Mouse (Mus musculus) intestine, postnatal 0 days (tissue): Measurements from ENCODE around the gene Pcdh9. TPM values are rescaled to one million over a fixed set of nuclear protein-coding genes. Genes with fewer than 3 reads are reported as not detected.

ENCODE experiments used
- ATAC-seq: fragments of 200-750 bp; cut with Nextera tagmentation; 2 replicates; pipeline ENCODE4 v1.8.0; 2017; ENCODE audit warnings: mild to moderate bottlenecking, moderate TSS enrichment, moderate library complexity
- H3K27ac ChIP-seq: fragments of 300-500 bp; sonication (generic); 2 replicates; pipeline ENCODE4 v1.5.1; 2014; ENCODE audit warnings: mild to moderate bottlenecking, low read depth, low read length, moderate library complexity
- H3K27me3 ChIP-seq: fragments of 300-500 bp; sonication (generic); replicated peaks from 2 replicates; pipeline ENCODE4 v1.6.1; 2014; ENCODE audit warnings: low read length, mixed read lengths; ENCODE audit not compliant: control insufficient read depth, insufficient read depth
- H3K36me3 ChIP-seq: fragments of 300-500 bp; sonication (generic); 2 replicates; pipeline ENCODE4 v1.6.1; 2014; ENCODE audit warnings: mild to moderate bottlenecking, moderate library complexity; ENCODE audit not compliant: control insufficient read depth, insufficient read depth
- H3K4me1 ChIP-seq: fragments of 300-500 bp; sonication (generic); replicated peaks from 2 replicates; pipeline ENCODE4 v1.6.1; 2014; ENCODE audit warnings: antibody characterized with exemption, low read length, mixed read lengths; ENCODE audit not compliant: control insufficient read depth, insufficient read depth
- H3K4me2 ChIP-seq: fragments of 300-500 bp; sonication (generic); replicated peaks from 2 replicates; pipeline ENCODE4 v1.6.1; 2014; ENCODE audit warnings: low read depth, mild to moderate bottlenecking, moderate library complexity
- H3K4me3 ChIP-seq: fragments of 300-500 bp; sonication (generic); 2 replicates; pipeline ENCODE4 v1.5.1; 2014; ENCODE audit warnings: low read depth, low read length
- H3K9ac ChIP-seq: fragments of 300-500 bp; sonication (generic); 2 replicates; pipeline ENCODE4 v1.6.1; 2014; ENCODE audit warnings: mild to moderate bottlenecking, low read depth, low read length
- H3K9me3 ChIP-seq: fragments of 300-500 bp; sonication (generic); 2 replicates; pipeline ENCODE4 v1.6.1; 2016; ENCODE audit warnings: mixed run types; ENCODE audit not compliant: control insufficient read depth
- CTCF ChIP-seq: sonication (generic); IDR thresholded peaks from 2 replicates; pipeline ENCODE4 v1.5.1; 2016; ENCODE audit warnings: low read depth, mild to moderate bottlenecking, control low read depth, antibody characterized with exemption, moderate library complexity
- WGBS: fragments of 180-500 bp; shearing (Covaris S2); extraction: QIAGEN DNeasy Blood & Tissue Kit; methylation state at CpG from one replicate; pipeline ENCODE4 v1.1.7; 2014; 5-methylcytosine and 5-hydroxymethylcytosine counted together
- polyA plus RNA-seq: library from polyadenylated mRNA; unstranded; fragments of >200 nt; fragmentation: Nextera tagmentation; extraction: Ambion mirVana; gene quantifications from 2 replicates; pipeline ENCODE4 v1.2.1, GENCODE M21; 2015

The Pcdh9 gene
- polyA plus RNA-seq, 1 experiment from 2014 or later = 3.6 TPM

- no peak overlapping the region for H3K9ac ChIP-seq
- H3K27ac ChIP-seq = no peak overlapping the region
- peak overlapping the region; percentile 70 for H3K4me2 ChIP-seq
- ATAC-seq = no peak
- 0 out of 2 replicates have a peak, but pooled peaks cover 3% of the 10 kb centered on the region for H3K4me1 ChIP-seq
- no peaks in the 10 kb centered on the region for H3K36me3 ChIP-seq
- no peaks in the 10 kb centered on the region for H3K9me3 ChIP-seq
- 35% methylated on average over 6 of the region's 6 CpGs for WGBS
- H3K4me3 ChIP-seq = peak overlapping the region; percentile 46
- peaks cover 7% of the 10 kb centered on the region; the same call in 1 of the 2 replicates for H3K27me3 ChIP-seq
- TF ChIP-seq CTCF = no peak
Measured at GRCm38 (mm10) chr14:93889231-93889630, 1.2 kb downstream of the Pcdh9 start.

DNA sequence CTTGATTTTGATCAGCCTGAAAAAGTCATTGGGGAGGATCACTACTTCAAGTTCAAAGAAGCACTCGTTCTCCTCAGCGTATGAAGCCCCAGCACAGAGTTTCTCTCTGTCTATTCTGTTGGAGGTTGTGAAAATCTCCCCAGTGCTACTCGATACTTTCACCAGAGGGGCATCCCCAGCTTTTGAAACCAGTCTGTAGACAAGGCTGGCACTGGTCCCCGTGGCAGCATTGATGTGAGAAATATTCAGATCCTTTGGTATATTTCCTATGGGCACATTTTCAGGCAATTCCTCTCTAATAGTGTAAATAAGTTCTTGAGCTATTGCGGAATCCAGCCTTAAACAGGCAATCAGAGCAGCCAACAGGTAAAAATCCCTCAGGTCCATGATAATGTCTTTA lies 2.1 kb downstream of the Pcdh9 start:
- Histone ChIP-seq H3K4me2 (no peak overlapping the region), H3K9ac (no peak overlapping the region), H3K9me3 (no peaks in the 10 kb centered on the region), H3K4me1 (0 out of 2 replicates have a peak, but pooled peaks cover 3% of the 10 kb centered on the region), H3K4me3 (no peak overlapping the region), H3K27me3 (peaks cover 7% of the 10 kb centered on the region; the same call in 1 of the 2 replicates), H3K36me3 (no peaks in the 10 kb centered on the region), H3K27ac (no peak overlapping the region)
- no peak for TF ChIP-seq CTCF
- no peak for ATAC-seq
- 78% methylated on average over 5 of the region's 5 CpGs for WGBS

DNA sequence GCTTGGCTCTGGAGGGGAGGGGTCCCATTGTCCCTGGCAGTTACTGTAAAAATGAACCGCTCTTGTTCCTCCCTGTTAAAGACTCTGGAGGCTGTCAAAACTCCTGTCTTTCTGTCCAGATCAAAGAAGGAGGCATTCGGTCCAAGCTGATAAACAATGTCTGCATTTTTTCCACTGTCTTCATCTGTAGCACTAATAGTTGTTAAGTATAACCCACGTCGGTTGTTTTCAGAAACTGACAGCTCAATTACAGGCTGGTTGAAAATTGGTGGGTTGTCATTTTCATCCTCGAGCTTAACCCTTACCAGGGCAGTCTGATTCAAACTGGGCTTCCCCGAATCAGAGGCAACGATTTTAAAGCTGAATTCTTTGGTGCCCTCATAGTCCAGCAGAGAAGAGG lies 3.4 kb downstream of the Pcdh9 start:
- 63% methylated on average over 7 of the region's 7 CpGs for WGBS
- no peak for TF ChIP-seq CTCF
- no peak for ATAC-seq

DNA sequence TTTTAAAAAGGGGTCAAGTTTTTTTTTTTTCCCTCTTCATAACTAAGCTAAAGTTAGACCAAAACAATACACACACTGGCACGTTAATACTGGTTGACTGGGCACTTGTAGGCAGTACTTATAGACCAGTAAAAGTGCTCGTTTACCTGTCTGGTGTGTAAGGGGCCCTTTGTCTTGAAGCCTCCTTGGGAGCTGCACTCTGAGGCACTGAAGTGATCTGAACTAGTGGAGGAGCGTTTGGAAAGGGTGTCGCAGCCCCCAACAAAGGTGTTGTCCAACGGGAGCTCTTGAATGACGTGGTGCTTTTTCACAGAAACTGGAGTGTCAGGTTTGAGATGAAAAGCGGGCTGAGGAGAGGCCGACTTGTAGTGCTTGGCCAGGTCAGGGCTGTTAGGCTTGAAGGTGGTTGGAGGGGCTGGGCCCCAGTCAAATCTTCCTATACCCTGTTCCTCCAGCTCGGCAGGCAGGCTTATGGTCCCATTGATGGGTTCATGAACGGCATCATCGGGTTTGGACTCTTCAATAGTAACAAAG lies 4.9 kb downstream of the Pcdh9 start:
- Histone ChIP-seq H3K27ac (no peak overlapping the region), H3K4me1 (no peaks in the 10 kb centered on the region), H3K36me3 (no peaks in the 10 kb centered on the region), H3K9me3 (no peaks in the 10 kb centered on the region), H3K27me3 (peaks cover 7% of the 10 kb centered on the region; the same call in 1 of the 2 replicates), H3K4me3 (no peak overlapping the region), H3K9ac (no peak overlapping the region), H3K4me2 (no peak overlapping the region)
- ATAC-seq = no peak
- TF ChIP-seq CTCF = no peak
- 81% methylated on average over 11 of the region's 11 CpGs for WGBS

More for the DNA sequence above, 3.4 kb downstream of the Pcdh9 start:
- Histone ChIP-seq H3K4me2 (no peak overlapping the region), H3K4me3 (no peak overlapping the region), H3K4me1 (0 out of 2 replicates have a peak, but pooled peaks cover 3% of the 10 kb centered on the region), H3K9ac (no peak overlapping the region), H3K27ac (no peak overlapping the region), H3K27me3 (peaks cover 7% of the 10 kb centered on the region; the same call in 1 of the 2 replicates), H3K36me3 (no peaks in the 10 kb centered on the region), H3K9me3 (no peaks in the 10 kb centered on the region)

GRCm38 (mm10) chr14:93884467-93884866 lies 6.0 kb downstream of the Pcdh9 start:
- Histone ChIP-seq H3K27ac (no peak overlapping the region), H3K4me3 (no peak overlapping the region), H3K27me3 (no peaks in the 10 kb centered on the region), H3K9ac (no peak overlapping the region), H3K36me3 (no peaks in the 10 kb centered on the region), H3K4me2 (no peak overlapping the region), H3K9me3 (no peaks in the 10 kb centered on the region), H3K4me1 (no peaks in the 10 kb centered on the region)
- no peak for ATAC-seq
- TF ChIP-seq CTCF = peak; percentile 74
- WGBS = 1% methylated on average over 2 of the region's 2 CpGs

- Histone ChIP-seq H3K27me3 (no peaks in the 10 kb centered on the region), H3K9ac (no peak overlapping the region), H3K4me3 (no peak overlapping the region), H3K27ac (no peak overlapping the region), H3K9me3 (no peaks in the 10 kb centered on the region), H3K36me3 (no peaks in the 10 kb centered on the region), H3K4me1 (no peaks in the 10 kb centered on the region), H3K4me2 (no peak overlapping the region)
- ATAC-seq = no peak
- TF ChIP-seq CTCF = no peak
- 77% methylated on average over 1 of the region's 1 CpGs for WGBS
Measured at GRCm38 (mm10) chr14:93880071-93880470, 10.4 kb downstream of the Pcdh9 start.

DNA sequence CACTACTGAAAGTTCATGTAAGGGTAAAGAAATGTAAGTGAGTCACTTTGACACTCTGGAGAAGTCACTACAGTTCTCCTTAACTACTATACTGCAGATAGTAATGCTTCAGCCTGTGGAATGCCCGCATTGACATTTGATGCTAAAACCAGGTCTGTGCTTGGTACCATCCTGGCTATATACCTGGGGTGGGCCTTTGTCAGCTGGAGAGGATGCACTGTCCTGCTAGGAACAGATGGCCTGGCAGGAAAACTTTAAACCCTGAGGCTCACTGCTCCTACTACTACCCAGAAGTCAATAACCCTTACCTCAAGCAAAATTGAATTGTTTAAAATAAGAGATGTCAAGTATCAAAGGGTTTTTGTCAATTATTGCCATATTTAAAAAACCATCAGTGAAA lies 14.5 kb downstream of the Pcdh9 start:
- Histone ChIP-seq H3K4me3 (no peak overlapping the region), H3K4me2 (no peak overlapping the region), H3K9ac (no peak overlapping the region), H3K27ac (no peak overlapping the region), H3K36me3 (no peaks in the 10 kb centered on the region), H3K4me1 (no peaks in the 10 kb centered on the region), H3K9me3 (no peaks in the 10 kb centered on the region), H3K27me3 (no peaks in the 10 kb centered on the region)
- 97% methylated on average over 1 of the region's 1 CpGs for WGBS
- no peak for ATAC-seq
- TF ChIP-seq CTCF = no peak
